Mouse (Mus musculus) adrenal gland, postnatal 10 days (tissue): ENCODE results near the gene Mmp23. TPM values are rescaled to one million over a fixed set of nuclear protein-coding genes. Genes with fewer than 3 reads are reported as not detected.

ENCODE experiments used
- DNase-seq: peaks from one replicate; pipeline ENCODE4 v3.0.0; 2021; ENCODE audit warnings: mixed read lengths
- total RNA-seq, 2 experiments: library from RNA; stranded (reverse); gene quantifications; 2 replicates each; pipeline ENCODE4 v1.2.3; 2021

The Mmp23 gene
- total RNA-seq, 2 experiments from 2014 or later, result 16.6 to 18.9 TPM

DNA sequence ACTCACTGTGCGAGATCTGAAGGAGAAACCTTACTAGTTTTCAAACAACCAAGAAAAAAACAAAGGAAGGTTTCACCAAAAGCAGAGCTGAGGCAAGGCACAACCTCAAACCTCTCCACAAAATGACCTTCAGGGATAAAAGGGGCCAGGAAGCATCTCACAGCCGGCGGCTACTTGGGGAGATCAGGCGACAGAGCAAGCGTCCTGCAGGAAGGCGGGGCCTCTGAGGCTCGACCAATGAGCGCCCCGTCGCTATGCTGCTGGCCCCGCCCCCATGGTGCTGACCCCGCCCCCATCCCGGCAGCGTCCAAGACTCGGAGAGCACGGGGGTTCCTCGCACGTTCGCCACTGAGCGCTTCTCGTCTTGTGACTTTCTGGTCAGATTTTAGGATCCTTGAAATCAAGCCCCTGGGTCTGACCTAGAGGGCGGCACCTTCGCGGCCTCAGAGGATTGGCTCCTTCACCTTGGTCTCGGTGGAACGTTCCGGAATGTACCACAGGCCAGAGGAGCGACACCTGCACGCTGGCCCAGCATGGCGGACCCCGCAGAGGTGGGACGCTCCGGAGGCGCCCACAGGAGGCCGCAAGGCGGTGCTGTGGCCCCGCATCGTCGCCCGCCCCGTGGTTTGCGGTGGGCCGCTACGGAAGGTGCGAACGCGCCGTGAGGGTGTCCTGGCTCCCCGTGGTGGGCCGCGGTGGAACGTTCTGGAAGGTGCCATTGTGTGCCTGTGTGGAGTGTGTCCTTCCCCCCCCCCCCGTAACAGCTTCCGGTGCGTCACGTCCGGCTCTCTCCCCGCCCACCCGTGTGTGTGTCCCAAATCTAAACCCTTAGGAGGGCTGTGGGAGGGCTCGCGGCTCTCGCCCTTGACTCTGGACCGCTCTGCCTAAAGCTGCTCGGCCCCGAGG lies 51.8 kb downstream of the Mmp23 start, which contains the start of gene Slc35e2:
Gene Slc35e2 (plus strand): TSS at position 326 of the 906 bp plus-strand sequence.
- DNase-seq, result peak; percentile 98

Other genes starting within 250 kb of the Mmp23 start
- 1 to 10 TPM in 1 of 2 experiments, under 1 TPM in 1; 0.48 to 1.1 TPM for gene Cfap74, start 244.2 kb downstream of the Mmp23 start, total RNA-seq
- 10 to 100 TPM; 14.9 to 17.5 TPM for gene Tmem52, start 184.3 kb downstream of the Mmp23 start, total RNA-seq
- gene Gnb1, start 162.0 kb downstream of the Mmp23 start, total RNA-seq, result 100 to 1,000 TPM; 375 to 395 TPM
- gene Nadk, start 91.0 kb downstream of the Mmp23 start, total RNA-seq, result 100 to 1,000 TPM; 181 to 185 TPM
- gene Slc35e2, start 52.0 kb downstream of the Mmp23 start, total RNA-seq, result 10 to 100 TPM; 25.2 to 26.7 TPM
- 10 to 100 TPM; 34.6 to 38.3 TPM for gene Cdk11b, start 28.5 kb downstream of the Mmp23 start, total RNA-seq
- gene Gm10563, start 8.0 kb downstream of the Mmp23 start, total RNA-seq, result not detected
- gene Mib2, start 15.8 kb upstream of the Mmp23 start, total RNA-seq, result 10 to 100 TPM; 36.3 to 40.4 TPM
- gene Fndc10, start 41.0 kb upstream of the Mmp23 start, total RNA-seq, result 10 to 100 TPM; 36.3 to 49.0 TPM
- 10 to 100 TPM; 86.5 to 90.9 TPM for gene Ssu72, start 51.4 kb upstream of the Mmp23 start, total RNA-seq
- gene Tmem240, start 81.4 kb upstream of the Mmp23 start, total RNA-seq, result 1 to 10 TPM in 1 of 2 experiments, under 1 TPM in 1; 0.81 to 1.4 TPM
- gene Atad3a, start 107.7 kb upstream of the Mmp23 start, total RNA-seq, result 100 to 1,000 TPM; 118 to 141 TPM
- 1 to 10 TPM; 6.6 to 7.9 TPM for gene Vwa1, start 121.3 kb upstream of the Mmp23 start, total RNA-seq
- gene Tmem88b, start 132.5 kb upstream of the Mmp23 start, total RNA-seq, result 1 to 10 TPM in 1 of 2 experiments, under 1 TPM in 1; 0.54 to 1.4 TPM
- not detected for gene Ankrd65, start 137.1 kb upstream of the Mmp23 start, total RNA-seq
- gene Mrpl20, start 149.5 kb upstream of the Mmp23 start, total RNA-seq, result 100 to 1,000 TPM; 149 to 168 TPM
- gene Ccnl2, start 159.1 kb upstream of the Mmp23 start, total RNA-seq, result 100 to 1,000 TPM in 1 of 2 experiments, 10 to 100 TPM in 1; 82.7 to 124 TPM
- gene Aurkaip1, start 177.9 kb upstream of the Mmp23 start, total RNA-seq, result 100 to 1,000 TPM; 146 to 149 TPM
- 10 to 100 TPM; 56.6 to 59.6 TPM for gene Mxra8, start 186.3 kb upstream of the Mmp23 start, total RNA-seq
- 10 to 100 TPM; 58.2 to 59.0 TPM for gene Dvl1, start 194.0 kb upstream of the Mmp23 start, total RNA-seq
- under 1 TPM; 0.36 to 0.45 TPM for gene Tas1r3, start 210.0 kb upstream of the Mmp23 start, total RNA-seq
- gene Cptp, start 216.1 kb upstream of the Mmp23 start, total RNA-seq, result 10 to 100 TPM; 17.6 to 18.4 TPM
- 10 to 100 TPM; 29.0 to 29.3 TPM for gene Ints11, start 216.2 kb upstream of the Mmp23 start, total RNA-seq
- gene Pusl1, start 238.4 kb upstream of the Mmp23 start, total RNA-seq, result 10 to 100 TPM; 27.9 to 39.0 TPM
- gene Acap3, start 238.4 kb upstream of the Mmp23 start, total RNA-seq, result 10 to 100 TPM; 16.9 to 29.4 TPM